Mouse (Mus musculus) G1E (cell line): ENCODE data around the gene Meis2. TPM values are rescaled to one million over a fixed set of nuclear protein-coding genes. Genes with fewer than 3 reads are reported as not detected.

Source experiments
- ATAC-seq: 2 replicates; pipeline ENCODE4 v1.8.0; 2016; ENCODE audit warnings: mild to moderate bottlenecking; ENCODE audit not compliant: insufficient number of reproducible peaks, poor library complexity, low FRiP score, severe bottlenecking; ENCODE audit errors: extremely low read depth
- DNase-seq: peaks from one replicate; pipeline ENCODE4 v3.0.0; 2012; ENCODE audit warnings: low spot score
- H3K27me3 ChIP-seq: 2 replicates; pipeline ENCODE4 v1.6.1; 2012; ENCODE audit warnings: mild to moderate bottlenecking, low read length, inconsistent platforms; ENCODE audit not compliant: insufficient read depth
- H3K36me3 ChIP-seq: replicated peaks from 2 replicates; pipeline ENCODE3; 2012; ENCODE audit warnings: mild to moderate bottlenecking, inconsistent platforms
- H3K4me1 ChIP-seq: 2 replicates; pipeline ENCODE4 v1.6.1; 2012; ENCODE audit warnings: low read depth, low read length, inconsistent platforms, mixed read lengths; ENCODE audit not compliant: insufficient read depth
- H3K4me3 ChIP-seq: 2 replicates; pipeline ENCODE4 v1.5.1; 2012; ENCODE audit warnings: low read depth, mild to moderate bottlenecking, inconsistent platforms, low read length, moderate library complexity, mixed read lengths
- H3K9me3 ChIP-seq: replicated peaks from 2 replicates; pipeline ENCODE4 v1.6.1; 2012; ENCODE audit warnings: inconsistent platforms
- CTCF ChIP-seq: IDR thresholded peaks from 2 replicates; pipeline ENCODE4 v1.5.1; 2012; ENCODE audit warnings: low read depth, low read length, inconsistent platforms, mixed read lengths
- GATA1 ChIP-seq: IDR thresholded peaks from 2 replicates; pipeline ENCODE4 v1.6.1; 2012; ENCODE audit warnings: borderline replicate concordance, low read length, inconsistent platforms, mixed read lengths
- GATA2 ChIP-seq: IDR thresholded peaks from 2 replicates; pipeline ENCODE4 v1.6.1; 2012; ENCODE audit warnings: low read depth, low read length, inconsistent platforms, borderline replicate concordance
- POLR2AphosphoS5 ChIP-seq: IDR thresholded peaks from 2 replicates; pipeline ENCODE4 v1.6.1; 2012; ENCODE audit warnings: low read depth, low read length, inconsistent platforms; ENCODE audit not compliant: insufficient replicate concordance
- TAL1 ChIP-seq: conservative IDR thresholded peaks from 2 replicates; pipeline ENCODE4 v1.6.1; 2012; ENCODE audit warnings: low read depth, low read length, inconsistent platforms, mixed read lengths
- polyA plus RNA-seq: library from polyadenylated mRNA; stranded (reverse); fragments of >175 nt; gene quantifications from 2 replicates; pipeline ENCODE4 v1.2.3, GENCODE M21; 2012
- total RNA-seq, 2 experiments: library from RNA; stranded (forward) in 1 of 2; stranded (reverse) in 1 of 2; fragments of 200-1000 nt in 1 of 2; fragments of >200 nt in 1 of 2; fragmentation: Nextera tagmentation in 1 of 2; gene quantifications; 2 replicates each; pipeline ENCODE4 v1.2.3; 2014 to 2017

The Meis2 gene
- total and polyA plus RNA-seq, 3 experiments = 0.27 to 4.3 (median 3.2) TPM

GRCm38 (mm10) chr2:115813316-115813715, 252.3 kb downstream of the Meis2 start:
- Histone ChIP-seq H3K9me3 (no peaks in the 10 kb centered on the region), H3K27me3 (no peaks in the 10 kb centered on the region), H3K36me3 (no peaks in the 10 kb centered on the region), H3K4me1 (no peaks in the 10 kb centered on the region), H3K4me3 (no peak overlapping the region)
- DNase-seq = no peak
- ATAC-seq = no peak
- no peak for TF ChIP-seq GATA2
- TF ChIP-seq CTCF = no peak
- no peak for TF ChIP-seq TAL1
- no peak for TF ChIP-seq POLR2AphosphoS5
- TF ChIP-seq GATA1 = no peak
